In genomic region chr19:6518601-6519000, GRCm38 (mm10) we compare ENCODE assay signal across 13 mouse cellular contexts. TPM values are rescaled to one million over a fixed set of nuclear protein-coding genes. Genes with fewer than 3 reads are reported as not detected.
DNase-seq lines count a peak whose midpoint lies in the region; ATAC-seq and TF ChIP-seq lines count a peak whose summit lies in the region.
"Had no signal": no experiment of that assay in that cellular context is flagged by ENCODE, and none has a peak within 500 bp of the region (broad histone marks: within the 10 kb centered on the region; RNA-seq: fewer than 3 reads in every experiment).

No protein-coding gene starts in this region.

- peaks cover 18% of the 10 kb centered on the region for H3K4me1 ChIP-seq in cortical plate, adult 2 months (ENCODE audit: control insufficient read depth, insufficient read depth, low read length)
- H3K4me1 ChIP-seq in forebrain, embryonic 16.5 days (replicated peaks; ENCODE audit: control insufficient read depth, insufficient read depth, low read length): peaks cover 24% of the 10 kb centered on the region
- peaks cover 30% of the 10 kb centered on the region for H3K4me1 ChIP-seq in midbrain, embryonic 14.5 days (ENCODE audit: control insufficient read depth, insufficient read depth, low read length)
- H3K4me1 ChIP-seq in intestine, postnatal 0 days (replicated peaks; ENCODE audit: control insufficient read depth, insufficient read depth, low read length): no peaks in the 10 kb centered on the region
- no peaks in the 10 kb centered on the region for H3K4me1 ChIP-seq in lung, postnatal 0 days (ENCODE audit: insufficient read depth, low read depth, low read length)

- WGBS in forebrain, embryonic 16.5 days: 10% methylated on average over 5 of the region's 5 CpGs
- WGBS in midbrain, embryonic 14.5 days: 8% methylated on average over 5 of the region's 5 CpGs
- WGBS in intestine, postnatal 0 days: 65% methylated on average over 5 of the region's 5 CpGs
- WGBS in lung, postnatal 0 days: 51% methylated on average over 5 of the region's 5 CpGs

- H3K9ac ChIP-seq in forebrain, embryonic 16.5 days (replicated peaks; ENCODE audit: low read depth, low read length): no peak overlapping the region
- no peak overlapping the region; the same call in 1 of the 2 replicates for H3K9ac ChIP-seq in midbrain, embryonic 14.5 days (replicated peaks; ENCODE audit: low read length)
- H3K9ac ChIP-seq in intestine, postnatal 0 days (ENCODE audit: low read depth, low read length): no peak overlapping the region
- no peak overlapping the region for H3K9ac ChIP-seq in lung, postnatal 0 days (replicated peaks; ENCODE audit: low read depth)

- H3K4me3 ChIP-seq in layer of hippocampus, adult 2 months: no peak overlapping the region; the same call in 1 of the 2 replicates
- H3K4me3 ChIP-seq in cortical plate, adult 2 months (ENCODE audit: insufficient read depth, low read length): no peak overlapping the region
- H3K4me3 ChIP-seq in forebrain, embryonic 16.5 days (replicated peaks; ENCODE audit: low read length): no peak overlapping the region
- H3K4me3 ChIP-seq in midbrain, embryonic 14.5 days (replicated peaks; ENCODE audit: low read depth, low read length): no peak overlapping the region; the same call in 1 of the 2 replicates
- H3K4me3 ChIP-seq in intestine, postnatal 0 days (ENCODE audit: low read depth, low read length): no peak overlapping the region
- H3K4me3 ChIP-seq in lung, postnatal 0 days (ENCODE audit: low read depth, low read length): no peak overlapping the region
- H3K4me3 ChIP-seq: gastrocnemius, adult 2 months had no signal

- peak; percentile 56 to 81 for DNase-seq in layer of hippocampus, adult 2 months (ENCODE audit: low spot score in 2 of 2)
- DNase-seq in layer of hippocampus, adult 9-10 months (ENCODE audit: low spot score): no peak
- DNase-seq in midbrain, embryonic 14.5 days: peak; percentile 91
- DNase-seq in lung, postnatal 0 days (ENCODE audit: low spot score): no peak
- no peak for DNase-seq in spleen, postnatal 14 days (ENCODE audit: low spot score in 2 of 2)
- DNase-seq: B cell, adult 2 months; gastrocnemius, adult 2 months; kidney, postnatal 14 days had no signal

- no peak for TF ChIP-seq CTCF in layer of hippocampus, adult 2 months (conservative IDR thresholded peaks at IDR 0.05)
- TF ChIP-seq CTCF in cortical plate, adult 2 months (IDR thresholded peaks at IDR 0.05; ENCODE audit: extremely low read depth, insufficient read depth, low read length): no peak
- no peak for TF ChIP-seq CTCF in intestine, postnatal 0 days (IDR thresholded peaks at IDR 0.05; ENCODE audit: low read depth)
- TF ChIP-seq CTCF in lung, postnatal 0 days (IDR thresholded peaks at IDR 0.05): no peak

- TF ChIP-seq POLR2A in cortical plate, adult 2 months (IDR thresholded peaks at IDR 0.05; ENCODE audit: extremely low read depth, insufficient read depth, low read length): no peak

- peak overlapping the region; percentile 80 for H3K27ac ChIP-seq in layer of hippocampus, adult 2 months
- peak overlapping the region; percentile 24; the same call in 1 of the 2 replicates for H3K27ac ChIP-seq in cortical plate, adult 2 months (ENCODE audit: insufficient read depth, low read length)
- peak overlapping the region; percentile 83 for H3K27ac ChIP-seq in forebrain, embryonic 16.5 days (ENCODE audit: low read length)
- peak overlapping the region; percentile 84 for H3K27ac ChIP-seq in midbrain, embryonic 14.5 days (replicated peaks; ENCODE audit: low read depth, low read length)
- no peak overlapping the region for H3K27ac ChIP-seq in intestine, postnatal 0 days (ENCODE audit: low read depth, low read length)
- H3K27ac ChIP-seq in lung, postnatal 0 days (ENCODE audit: low read length): no peak overlapping the region
- H3K27ac ChIP-seq: gastrocnemius, adult 2 months had no signal

- peak overlapping the region; percentile 29 for H3K4me2 ChIP-seq in forebrain, embryonic 16.5 days (ENCODE audit: low read length)
- peak overlapping the region; percentile 36 for H3K4me2 ChIP-seq in midbrain, embryonic 14.5 days (ENCODE audit: low read length)
- H3K4me2 ChIP-seq in intestine, postnatal 0 days (replicated peaks; ENCODE audit: low read depth): no peak overlapping the region
- no peak overlapping the region for H3K4me2 ChIP-seq in lung, postnatal 0 days (replicated peaks; ENCODE audit: low read depth, low read length)

- H3K9me3 ChIP-seq in forebrain, embryonic 16.5 days (ENCODE audit: control insufficient read depth, low read length): no peaks in the 10 kb centered on the region
- H3K9me3 ChIP-seq in midbrain, embryonic 14.5 days (ENCODE audit: control insufficient read depth, low read length): no peaks in the 10 kb centered on the region
- no peaks in the 10 kb centered on the region for H3K9me3 ChIP-seq in intestine, postnatal 0 days (ENCODE audit: control insufficient read depth)
- H3K9me3 ChIP-seq in lung, postnatal 0 days (ENCODE audit: low read length): no peaks in the 10 kb centered on the region

- peaks cover 15% of the 10 kb centered on the region; the same call in 1 of the 2 replicates for H3K36me3 ChIP-seq in forebrain, embryonic 16.5 days (ENCODE audit: control insufficient read depth, insufficient read depth)
- peaks cover 91% of the 10 kb centered on the region for H3K36me3 ChIP-seq in midbrain, embryonic 14.5 days (ENCODE audit: control insufficient read depth, insufficient read depth, low read length)
- no peaks in the 10 kb centered on the region for H3K36me3 ChIP-seq in intestine, postnatal 0 days (ENCODE audit: control insufficient read depth, insufficient read depth)
- no peaks in the 10 kb centered on the region for H3K36me3 ChIP-seq in lung, postnatal 0 days (ENCODE audit: insufficient read depth, low read length)

- no peaks in the 10 kb centered on the region for H3K27me3 ChIP-seq in forebrain, embryonic 16.5 days (replicated peaks; ENCODE audit: control insufficient read depth, insufficient read depth, low read length)
- H3K27me3 ChIP-seq in midbrain, embryonic 14.5 days (ENCODE audit: control insufficient read depth, insufficient read depth, low read length): no peaks in the 10 kb centered on the region
- H3K27me3 ChIP-seq in intestine, postnatal 0 days (replicated peaks; ENCODE audit: control insufficient read depth, insufficient read depth, low read length): no peaks in the 10 kb centered on the region
- no peaks in the 10 kb centered on the region for H3K27me3 ChIP-seq in lung, postnatal 0 days (replicated peaks; ENCODE audit: insufficient read depth, low read length)

- no peak for TF ChIP-seq EP300 in lung, postnatal 0 days (IDR thresholded peaks at IDR 0.05)

- ATAC-seq in forebrain, embryonic 16.5 days: peak; percentile 72
- ATAC-seq in midbrain, embryonic 14.5 days (ENCODE audit: low FRiP score, low TSS enrichment): peak; percentile 64
- ATAC-seq in intestine, postnatal 0 days: no peak
- no peak for ATAC-seq in lung, postnatal 0 days

RNA-seq across cellular contexts. Expression of gene Slc22a12, which starts 24.2 kb away (rescaled TPM):
- under 1 TPM; 0.20 to 0.37 TPM for total RNA-seq in layer of hippocampus, adult 2 months (2021)
- 0.15 and 0.38 TPM in 2 replicates for polyA plus RNA-seq in cortical plate, adult 2 months (2012; rRNA removed)
- polyA plus RNA-seq in forebrain, embryonic 16.5 days (2015; fragmentation: Nextera tagmentation; extraction: Ambion mirVana): not detected in 2 replicates
- polyA plus RNA-seq in midbrain, embryonic 14.5 days (2014; fragmentation: Nextera tagmentation; extraction: Ambion mirVana): not detected in 2 replicates
- not detected in 2 replicates for polyA plus RNA-seq in intestine, postnatal 0 days (2015; fragmentation: Nextera tagmentation; extraction: Ambion mirVana)
- polyA plus RNA-seq in lung, postnatal 0 days (2015; fragmentation: Nextera tagmentation; extraction: Ambion mirVana): 0.20 TPM in 1 of 2 replicates, not detected in the other
- total RNA-seq: gastrocnemius, adult 2 months had no signal
- polyA plus RNA-seq: heart, postnatal 0 days; stomach, embryonic 16.5 days had no signal

Comparison
In these comparisons a context has a peak if more than half of its experiments do, and no peak if none do; other contexts are left out.
1. DNase-seq: peak in layer of hippocampus, adult 2 months (2 of 2) and midbrain, embryonic 14.5 days (single experiment); none in layer of hippocampus, adult 9-10 months (single experiment), lung, postnatal 0 days (single experiment) and spleen, postnatal 14 days (0 of 2).
2. H3K27ac ChIP-seq: peak in layer of hippocampus, adult 2 months (single experiment), cortical plate, adult 2 months (single experiment), forebrain, embryonic 16.5 days (single experiment) and midbrain, embryonic 14.5 days (single experiment); none in intestine, postnatal 0 days (single experiment) and lung, postnatal 0 days (single experiment).
3. ATAC-seq: peak in forebrain, embryonic 16.5 days (single experiment) and midbrain, embryonic 14.5 days (single experiment); none in intestine, postnatal 0 days (single experiment) and lung, postnatal 0 days (single experiment).
4. H3K4me2 ChIP-seq: peak in forebrain, embryonic 16.5 days (single experiment) and midbrain, embryonic 14.5 days (single experiment); none in intestine, postnatal 0 days (single experiment) and lung, postnatal 0 days (single experiment).